Comparison of ENCODE assay signal across 9 mouse cellular contexts in genomic region chr8:118443361-118443760, GRCm38 (mm10).
DNase-seq lines count a peak whose midpoint lies in the region; ATAC-seq and TF ChIP-seq lines count a peak whose summit lies in the region.
"Had no signal": no experiment of that assay in that cellular context is flagged by ENCODE, and none has a peak within 500 bp of the region (broad histone marks: within the 10 kb centered on the region; RNA-seq: fewer than 3 reads in every experiment).

No protein-coding gene starts in this region.

- WGBS in forebrain, postnatal 0 days: 54% methylated on average over 3 of the region's 3 CpGs
- 49% methylated on average over 3 of the region's 3 CpGs for WGBS in forebrain, embryonic 12.5 days

- TF ChIP-seq CTCF in forebrain, postnatal 0 days (IDR thresholded peaks at IDR 0.05; ENCODE audit: low read depth): peak; percentile 57

- no peak overlapping the region for H3K4me2 ChIP-seq in forebrain, postnatal 0 days (ENCODE audit: low read depth)
- no peak overlapping the region for H3K4me2 ChIP-seq in forebrain, embryonic 12.5 days
- H3K4me2 ChIP-seq: lung, embryonic 15.5 days had no signal

- intact Hi-C loops in left cerebral cortex, postnatal 25 days (cut with DNase I): loop anchor here (2.0 to 10.0 kb wide), 2 partner anchors 157 to 401 kb away; no protein-coding TSS in a partner anchor
- intact Hi-C loops in left cerebral cortex, postnatal 14 days (cut with DNase I): loop anchor here (5.0 kb wide), 1 partner anchor 156 kb away; no protein-coding TSS in a partner anchor

- H3K9me3 ChIP-seq in forebrain, postnatal 0 days (ENCODE audit: low read length): no peaks in the 10 kb centered on the region
- H3K9me3 ChIP-seq in forebrain, embryonic 12.5 days: no peaks in the 10 kb centered on the region
- H3K9me3 ChIP-seq: lung, embryonic 15.5 days had no signal

- H3K27me3 ChIP-seq in forebrain, postnatal 0 days (ENCODE audit: insufficient read depth, low read length): no peaks in the 10 kb centered on the region
- no peaks in the 10 kb centered on the region for H3K27me3 ChIP-seq in forebrain, embryonic 12.5 days
- H3K27me3 ChIP-seq: lung, embryonic 15.5 days had no signal

- DNase-seq in forebrain, postnatal 0 days: no peak
- DNase-seq in left cerebral cortex, postnatal 25 days (ENCODE audit: low spot score in 2 of 2): peak; percentile 21 to 24
- DNase-seq in left cerebral cortex, postnatal 14 days (ENCODE audit: low spot score in 2 of 2): no peak
- DNase-seq in ZHBTc4 (ENCODE audit: low read depth, low spot score): peak; percentile 37
- DNase-seq in kidney, postnatal 4 days: peak; percentile 49 to 54
- no peak for DNase-seq in spleen, postnatal 4 days (ENCODE audit: low spot score in 2 of 2)

- no peaks in the 10 kb centered on the region for H3K36me3 ChIP-seq in forebrain, postnatal 0 days (ENCODE audit: insufficient read depth)
- H3K36me3 ChIP-seq in forebrain, embryonic 12.5 days (replicated peaks): no peaks in the 10 kb centered on the region
- H3K36me3 ChIP-seq: lung, embryonic 15.5 days had no signal

- no peak overlapping the region for H3K4me3 ChIP-seq in forebrain, postnatal 0 days (ENCODE audit: low read depth, low read length)
- no peak overlapping the region for H3K4me3 ChIP-seq in forebrain, embryonic 12.5 days (replicated peaks)
- H3K4me3 ChIP-seq: lung, embryonic 15.5 days had no signal

- no peak overlapping the region for H3K27ac ChIP-seq in forebrain, postnatal 0 days (ENCODE audit: low read depth, low read length)
- H3K27ac ChIP-seq in forebrain, embryonic 12.5 days: no peak overlapping the region
- H3K27ac ChIP-seq: lung, embryonic 15.5 days had no signal

- H3K9ac ChIP-seq in forebrain, postnatal 0 days: no peak overlapping the region
- H3K9ac ChIP-seq in forebrain, embryonic 12.5 days: no peak overlapping the region
- H3K9ac ChIP-seq: lung, embryonic 15.5 days had no signal

- ATAC-seq in forebrain, postnatal 0 days: no peak
- no peak for ATAC-seq in forebrain, embryonic 12.5 days (ENCODE audit: low FRiP score)
- no peak for ATAC-seq in erythroid progenitor cell, adult 5-6 weeks (replicated peaks; ENCODE audit: low FRiP score, poor library complexity, severe bottlenecking)

- no peaks in the 10 kb centered on the region for H3K4me1 ChIP-seq in forebrain, postnatal 0 days (ENCODE audit: insufficient read depth)
- peaks cover 6% of the 10 kb centered on the region for H3K4me1 ChIP-seq in forebrain, embryonic 12.5 days
- H3K4me1 ChIP-seq: lung, embryonic 15.5 days had no signal

Comparison
In these comparisons a context has a peak if more than half of its experiments do, and no peak if none do; other contexts are left out.
1. DNase-seq: peak in left cerebral cortex, postnatal 25 days (2 of 2), ZHBTc4 (single experiment) and kidney, postnatal 4 days (2 of 2); none in forebrain, postnatal 0 days (single experiment), left cerebral cortex, postnatal 14 days (0 of 2) and spleen, postnatal 4 days (0 of 2).